Mouse (Mus musculus) heart, adult 11 months (tissue): ENCODE data around the gene Larp1.

Source experiments
- DNase-seq: peaks from one replicate; pipeline ENCODE4 v3.0.0; 2022

The Larp1 gene

GRCm38 (mm10) chr11:58102581-58103343 is 93.9 kb downstream of the Larp1 start:
- peak; percentile 95 for DNase-seq

- no peak for DNase-seq
These were observed 94.4 kb downstream of the Larp1 start for GRCm38 (mm10) chr11:58103344-58103653.

- DNase-seq = peak; percentile 100
These were observed 94.9 kb downstream of the Larp1 start, which contains the start of gene Cnot8 for GRCm38 (mm10) chr11:58103697-58104306. Gene Cnot8 (plus strand): TSS chr11:58104153.

- no peak for DNase-seq
These were observed 95.5 kb downstream of the Larp1 start for GRCm38 (mm10) chr11:58104351-58104791.

GRCm38 (mm10) chr11:58107009-58107408 is 98.1 kb downstream of the Larp1 start:
- no peak for DNase-seq

- DNase-seq = no peak
These were observed 98.9 kb downstream of the Larp1 start for GRCm38 (mm10) chr11:58107664-58108337.
